Mouse (Mus musculus) liver, adult 2 months (tissue): ENCODE data around the gene Cog5. TPM values are rescaled to one million over a fixed set of nuclear protein-coding genes. Genes with fewer than 3 reads are reported as not detected.

Experiments used
- DNase-seq: peaks from one replicate; pipeline ENCODE4 v3.0.0-alpha.2; 2011; ENCODE audit warnings: low read depth, low spot score; ENCODE audit errors: extremely low read depth
- H3K27ac ChIP-seq: fragments of 200-500 bp; replicated peaks from 2 replicates; pipeline ENCODE4 v1.5.1; 2012; ENCODE audit warnings: low read depth, mild to moderate bottlenecking, control low read depth, inconsistent platforms, low read length; ENCODE audit not compliant: insufficient read depth
- H3K27me3 ChIP-seq: fragments of 200-500 bp; 2 replicates; pipeline ENCODE4 v1.6.1; 2012; ENCODE audit warnings: mild to moderate bottlenecking, moderate library complexity, low read length, inconsistent platforms; ENCODE audit not compliant: control insufficient read depth, insufficient read depth
- H3K36me3 ChIP-seq: fragments of 200-500 bp; 2 replicates; pipeline ENCODE4 v1.6.1; 2012; ENCODE audit warnings: low read length, inconsistent platforms; ENCODE audit not compliant: control insufficient read depth, insufficient read depth
- H3K4me1 ChIP-seq: fragments of 200-500 bp; 2 replicates; pipeline ENCODE4 v1.6.1; 2011; ENCODE audit warnings: low read length; ENCODE audit not compliant: control insufficient read depth, insufficient read depth
- H3K4me3 ChIP-seq: fragments of 200-500 bp; 2 replicates; pipeline ENCODE4 v1.5.1; 2011; ENCODE audit warnings: low read depth, mild to moderate bottlenecking, control low read depth, low read length, moderate library complexity; ENCODE audit not compliant: insufficient read depth
- H3K79me2 ChIP-seq: fragments of 200-500 bp; 2 replicates; pipeline ENCODE4 v1.6.1; 2012; ENCODE audit warnings: inconsistent platforms, mild to moderate bottlenecking, low read length, moderate library complexity; ENCODE audit not compliant: control insufficient read depth, insufficient read depth
- H3K9ac ChIP-seq: fragments of 200-500 bp; 2 replicates; pipeline ENCODE4 v1.6.1; 2012; ENCODE audit warnings: low read depth, mild to moderate bottlenecking, control low read depth, inconsistent platforms, low read length
- CTCF ChIP-seq: fragments of 200-500 bp; IDR thresholded peaks from 2 replicates; pipeline ENCODE4 v1.5.1; 2011; ENCODE audit warnings: low read depth, low read length, control low read depth
- POLR2A ChIP-seq: fragments of 200-500 bp; IDR thresholded peaks from 2 replicates; pipeline ENCODE4 v1.6.1; 2011; ENCODE audit warnings: low read length, control low read depth; ENCODE audit not compliant: insufficient read depth; ENCODE audit errors: extremely low read depth
- WGBS: fragments of 180-500 bp; shearing (Covaris S2); methylation state at CpG from one replicate; pipeline ENCODE4 v1.1.7; 2018; 5-methylcytosine and 5-hydroxymethylcytosine counted together
- polyA plus RNA-seq: library from polyadenylated mRNA; depleted of rRNA; stranded (reverse); fragments of >200 nt; gene quantifications from 2 replicates; pipeline ENCODE4 v1.2.3, GENCODE M21; 2012
- total RNA-seq: library from RNA; depleted of rRNA; stranded (reverse); fragments of >200 nt; gene quantifications from 2 replicates; pipeline ENCODE4 v1.2.3, GENCODE M21; 2014

Cog5 gene
- total and polyA plus RNA-seq, 2 experiments: 7.6 to 33.5 TPM

- H3K27me3 ChIP-seq: no peaks in the 10 kb centered on the region
- no peaks in the 10 kb centered on the region for H3K4me1 ChIP-seq
- 93% methylated on average over 3 of the region's 3 CpGs for WGBS
- H3K9ac ChIP-seq: no peak overlapping the region
- no peak overlapping the region for H3K4me3 ChIP-seq
- TF ChIP-seq POLR2A (no peak), CTCF (no peak)
- no peak overlapping the region for H3K27ac ChIP-seq
- H3K79me2 ChIP-seq: no peaks in the 10 kb centered on the region
- peaks cover 1% of the 10 kb centered on the region; the same call in 1 of the 2 replicates for H3K36me3 ChIP-seq
- DNase-seq: peak; percentile 8
These were observed 163.4 kb downstream of the Cog5 start for GRCm38 (mm10) chr12:31818051-31818461.

- peaks cover 1% of the 10 kb centered on the region; the same call in 1 of the 2 replicates for H3K36me3 ChIP-seq
- H3K27me3 ChIP-seq: no peaks in the 10 kb centered on the region
- H3K4me1 ChIP-seq: no peaks in the 10 kb centered on the region
- no peak for TF ChIP-seq POLR2A
- TF ChIP-seq CTCF: no peak
- no peak overlapping the region for H3K27ac ChIP-seq
- DNase-seq: no peak
- H3K79me2 ChIP-seq: no peaks in the 10 kb centered on the region
- no peak overlapping the region for H3K9ac ChIP-seq
- H3K4me3 ChIP-seq: no peak overlapping the region
These were observed 164.4 kb downstream of the Cog5 start for GRCm38 (mm10) chr12:31819096-31819495.

DNA sequence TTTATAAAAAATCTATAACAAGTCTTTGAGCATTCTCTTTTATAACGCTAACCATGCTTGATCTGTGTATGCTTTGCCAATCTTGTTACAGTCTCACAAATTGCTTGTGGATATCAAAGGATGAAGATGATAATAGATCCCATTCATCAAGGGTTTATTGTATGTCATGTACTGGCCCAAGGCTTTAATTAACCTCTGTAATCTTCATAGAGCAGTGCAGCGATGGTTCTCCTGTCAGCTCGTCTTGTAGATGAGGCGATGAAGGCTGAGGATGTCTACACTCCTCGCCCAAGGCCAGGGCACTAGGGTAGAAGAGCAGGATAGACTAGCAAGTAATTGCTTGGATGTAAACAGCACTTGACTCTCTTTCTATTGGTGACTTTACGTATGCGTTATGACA is 164.9 kb downstream of the Cog5 start:
- H3K79me2 ChIP-seq: no peaks in the 10 kb centered on the region
- H3K4me3 ChIP-seq: no peak overlapping the region
- H3K27ac ChIP-seq: no peak overlapping the region
- H3K4me1 ChIP-seq: no peaks in the 10 kb centered on the region
- 96% methylated on average over 7 of the region's 7 CpGs for WGBS
- peaks cover 1% of the 10 kb centered on the region; the same call in 1 of the 2 replicates for H3K36me3 ChIP-seq
- DNase-seq: no peak
- H3K9ac ChIP-seq: no peak overlapping the region
- H3K27me3 ChIP-seq: no peaks in the 10 kb centered on the region
- TF ChIP-seq CTCF (no peak), POLR2A (no peak)

DNA sequence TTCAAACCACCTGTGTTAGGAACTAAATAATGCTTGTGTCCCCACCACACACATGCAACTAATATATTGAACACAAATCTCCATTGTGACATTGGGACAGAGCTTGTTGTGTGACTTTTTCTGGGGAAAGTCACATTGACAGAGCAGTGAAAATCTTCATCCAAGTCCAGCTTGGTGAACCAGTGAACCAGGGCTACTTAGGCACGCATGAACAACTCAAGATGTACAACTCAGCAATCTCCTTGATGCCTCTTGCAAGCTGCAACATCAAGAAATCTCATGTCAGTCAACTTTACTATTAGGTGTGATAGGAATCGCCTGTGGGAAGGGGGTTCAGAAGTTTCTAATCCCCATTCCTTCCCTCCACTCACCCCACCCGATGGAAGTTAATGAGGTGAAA is 169.0 kb downstream of the Cog5 start:
- no peak for DNase-seq
- Histone ChIP-seq H3K4me3 (no peak overlapping the region), H3K36me3 (peaks cover 1% of the 10 kb centered on the region; the same call in 1 of the 2 replicates), H3K27me3 (no peaks in the 10 kb centered on the region), H3K79me2 (no peaks in the 10 kb centered on the region), H3K4me1 (no peaks in the 10 kb centered on the region), H3K27ac (no peak overlapping the region), H3K9ac (no peak overlapping the region)
- no peak for TF ChIP-seq CTCF
- no peak for TF ChIP-seq POLR2A
- WGBS: 91% methylated on average over 3 of the region's 3 CpGs

DNA sequence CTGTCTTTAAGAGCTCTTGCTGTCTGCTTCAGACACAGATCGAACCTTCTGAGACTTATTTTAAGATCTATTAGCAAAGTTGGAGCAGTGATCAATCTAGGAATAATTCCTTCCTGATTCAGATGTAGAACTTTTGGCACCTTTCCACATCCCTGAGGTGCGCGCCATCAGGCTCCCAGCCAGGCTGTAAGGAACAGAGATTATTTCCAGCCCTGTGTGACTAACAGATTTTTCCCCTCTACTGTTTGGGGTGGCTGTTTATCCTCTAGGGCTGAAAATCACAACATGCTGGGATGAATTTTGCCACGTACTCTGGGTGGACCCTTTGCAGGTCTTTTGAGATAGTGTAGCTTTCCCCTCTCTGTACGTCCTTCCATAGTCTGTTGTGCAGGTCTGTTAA is 170.2 kb downstream of the Cog5 start:
- TF ChIP-seq CTCF (no peak), POLR2A (no peak)
- Histone ChIP-seq H3K9ac (no peak overlapping the region), H3K4me3 (no peak overlapping the region), H3K27me3 (no peaks in the 10 kb centered on the region), H3K36me3 (peaks cover 1% of the 10 kb centered on the region; the same call in 1 of the 2 replicates), H3K4me1 (no peaks in the 10 kb centered on the region), H3K27ac (no peak overlapping the region), H3K79me2 (no peaks in the 10 kb centered on the region)
- WGBS: 88% methylated on average over 5 of the region's 5 CpGs
- DNase-seq: no peak

DNA sequence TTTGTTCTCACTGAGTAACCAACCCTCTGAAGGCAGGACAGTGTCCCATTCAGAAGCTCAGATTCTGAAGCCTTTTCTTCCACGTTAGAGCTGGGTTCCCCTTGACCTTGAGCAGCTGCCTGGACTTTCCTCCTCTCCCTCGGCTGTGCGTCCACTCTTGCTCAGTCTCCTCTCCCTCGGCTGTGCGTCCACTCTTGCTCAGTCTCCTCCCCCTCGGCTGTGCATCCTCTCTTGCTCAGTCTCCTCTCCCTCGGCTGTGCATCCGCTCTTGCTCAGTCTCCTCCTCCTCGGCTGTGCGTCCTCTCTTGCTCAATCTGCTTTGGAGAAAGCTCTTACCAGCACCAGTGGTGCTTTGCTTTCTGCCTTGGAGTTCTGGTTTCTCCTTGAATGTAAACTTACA is 171.2 kb downstream of the Cog5 start:
- H3K9ac ChIP-seq: no peak overlapping the region
- H3K27me3 ChIP-seq: no peaks in the 10 kb centered on the region
- H3K36me3 ChIP-seq: peaks cover 1% of the 10 kb centered on the region; the same call in 1 of the 2 replicates
- DNase-seq: no peak
- H3K4me1 ChIP-seq: no peaks in the 10 kb centered on the region
- 79% methylated on average over 10 of the region's 10 CpGs for WGBS
- H3K4me3 ChIP-seq: no peak overlapping the region
- no peak overlapping the region for H3K27ac ChIP-seq
- TF ChIP-seq POLR2A (no peak), CTCF (no peak)
- no peaks in the 10 kb centered on the region for H3K79me2 ChIP-seq
